Mouse (Mus musculus) liver, adult 2 months (tissue): ENCODE measurements at regions not wholly inside any gene's neighbourhood (a gene's known extent, or its start where the extent isn't known, plus 50 kb on each side); places are given as distances from the start of the nearest gene placed in this dataset.

ENCODE experiments used
- CTCF ChIP-seq: fragments of 200-500 bp; IDR thresholded peaks from 2 replicates; pipeline ENCODE4 v1.5.1; 2011; ENCODE audit warnings: low read depth, low read length, control low read depth
- POLR2A ChIP-seq: fragments of 200-500 bp; IDR thresholded peaks from 2 replicates; pipeline ENCODE4 v1.6.1; 2011; ENCODE audit warnings: low read length, control low read depth; ENCODE audit not compliant: insufficient read depth; ENCODE audit errors: extremely low read depth

GRCm38 (mm10) chr8:96542215-96542614, 653.9 kb upstream of the Got2 start:
- TF ChIP-seq POLR2A (no peak), CTCF (no peak)
